Mouse (Mus musculus) midbrain, embryonic 12.5 days (tissue): ENCODE results near the gene Unc80. TPM values are rescaled to one million over a fixed set of nuclear protein-coding genes. Genes with fewer than 3 reads are reported as not detected.

ENCODE experiments used
- ATAC-seq: fragments of 200-750 bp; cut with Nextera tagmentation; 2 replicates; pipeline ENCODE4 v1.8.0; 2017; ENCODE audit warnings: low read depth, moderate TSS enrichment, moderate library complexity; ENCODE audit not compliant: low FRiP score
- H3K27ac ChIP-seq: fragments of 300-500 bp; sonication (generic); replicated peaks from 2 replicates; pipeline ENCODE4 v1.5.1; 2016; ENCODE audit warnings: mild to moderate bottlenecking
- H3K27me3 ChIP-seq: fragments of 300-500 bp; sonication (generic); 2 replicates; pipeline ENCODE4 v1.6.1; 2016; ENCODE audit warnings: mild to moderate bottlenecking
- H3K36me3 ChIP-seq: fragments of 300-500 bp; sonication (generic); 2 replicates; pipeline ENCODE4 v1.6.1; 2016
- H3K4me1 ChIP-seq: fragments of 300-500 bp; sonication (generic); 2 replicates; pipeline ENCODE4 v1.6.1; 2016
- H3K4me2 ChIP-seq: fragments of 300-500 bp; sonication (generic); replicated peaks from 2 replicates; pipeline ENCODE4 v1.6.1; 2016; ENCODE audit warnings: mild to moderate bottlenecking, moderate library complexity
- H3K4me3 ChIP-seq: fragments of 300-500 bp; sonication (generic); 2 replicates; pipeline ENCODE4 v1.5.1; 2016; ENCODE audit warnings: mild to moderate bottlenecking
- H3K9ac ChIP-seq: fragments of 300-500 bp; sonication (generic); replicated peaks from 2 replicates; pipeline ENCODE4 v1.6.1; 2016; ENCODE audit warnings: mild to moderate bottlenecking, moderate library complexity
- H3K9me3 ChIP-seq: fragments of 300-500 bp; sonication (generic); 2 replicates; pipeline ENCODE4 v1.6.1; 2016; ENCODE audit warnings: mild to moderate bottlenecking
- WGBS: fragments of 180-500 bp; shearing (Covaris S2); methylation state at CpG from one replicate; pipeline ENCODE4 v1.1.7; 2016; 5-methylcytosine and 5-hydroxymethylcytosine counted together
- polyA plus RNA-seq: library from polyadenylated mRNA; unstranded; fragments of >200 nt; fragmentation: Nextera tagmentation; extraction: Ambion mirVana; gene quantifications from 2 replicates; pipeline ENCODE4 v1.2.1, GENCODE M21; 2016

The Unc80 gene
- polyA plus RNA-seq, 1 experiment from 2014 or later = 1.1 TPM

- H3K4me1 ChIP-seq = no peaks in the 10 kb centered on the region
- H3K4me2 ChIP-seq = no peak overlapping the region
- no peak overlapping the region for H3K9ac ChIP-seq
- no peak overlapping the region for H3K4me3 ChIP-seq
- no peaks in the 10 kb centered on the region for H3K27me3 ChIP-seq
- H3K27ac ChIP-seq = no peak overlapping the region
- ATAC-seq = no peak
- H3K36me3 ChIP-seq = no peaks in the 10 kb centered on the region
- H3K9me3 ChIP-seq = no peaks in the 10 kb centered on the region
- 91% methylated on average over 3 of the region's 3 CpGs for WGBS
Measured at GRCm38 (mm10) chr1:66482751-66483150, 14.6 kb downstream of the Unc80 start.

GRCm38 (mm10) chr1:66493064-66493463 lies 24.9 kb downstream of the Unc80 start:
- no peaks in the 10 kb centered on the region for H3K9me3 ChIP-seq
- H3K36me3 ChIP-seq = no peaks in the 10 kb centered on the region
- WGBS = 47% methylated on average over 6 of the region's 6 CpGs
- no peak for ATAC-seq
- no peak overlapping the region for H3K4me2 ChIP-seq
- peaks cover 11% of the 10 kb centered on the region for H3K4me1 ChIP-seq
- no peak overlapping the region for H3K27ac ChIP-seq
- H3K9ac ChIP-seq = no peak overlapping the region
- no peak overlapping the region for H3K4me3 ChIP-seq
- peaks cover 3% of the 10 kb centered on the region; the same call in 1 of the 2 replicates for H3K27me3 ChIP-seq

- ATAC-seq = peak; percentile 85
- H3K4me1 ChIP-seq = peaks cover 11% of the 10 kb centered on the region
- H3K9me3 ChIP-seq = no peaks in the 10 kb centered on the region
- no peak overlapping the region for H3K4me3 ChIP-seq
- no peaks in the 10 kb centered on the region for H3K36me3 ChIP-seq
- no peak overlapping the region for H3K9ac ChIP-seq
- H3K4me2 ChIP-seq = no peak overlapping the region
- H3K27ac ChIP-seq = no peak overlapping the region
- peaks cover 3% of the 10 kb centered on the region; the same call in 1 of the 2 replicates for H3K27me3 ChIP-seq
- 32% methylated on average over 3 of the region's 3 CpGs for WGBS
Measured at GRCm38 (mm10) chr1:66495310-66496012, 27.3 kb downstream of the Unc80 start.

- no peaks in the 10 kb centered on the region for H3K9me3 ChIP-seq
- no peak overlapping the region for H3K27ac ChIP-seq
- 93% methylated on average over 3 of the region's 3 CpGs for WGBS
- H3K4me2 ChIP-seq = no peak overlapping the region
- H3K36me3 ChIP-seq = no peaks in the 10 kb centered on the region
- no peaks in the 10 kb centered on the region for H3K4me1 ChIP-seq
- no peak for ATAC-seq
- no peak overlapping the region for H3K4me3 ChIP-seq
- no peaks in the 10 kb centered on the region for H3K27me3 ChIP-seq
- no peak overlapping the region for H3K9ac ChIP-seq
Measured at GRCm38 (mm10) chr1:66550812-66551211, 82.6 kb downstream of the Unc80 start.

- Histone ChIP-seq H3K9me3 (no peaks in the 10 kb centered on the region), H3K36me3 (no peaks in the 10 kb centered on the region), H3K27ac (no peak overlapping the region), H3K9ac (no peak overlapping the region), H3K4me2 (no peak overlapping the region), H3K27me3 (no peaks in the 10 kb centered on the region), H3K4me3 (no peak overlapping the region), H3K4me1 (no peaks in the 10 kb centered on the region)
- ATAC-seq = no peak
- WGBS = 81% methylated on average over 5 of the region's 5 CpGs
Measured at GRCm38 (mm10) chr1:66552396-66552966, 84.3 kb downstream of the Unc80 start.

- Histone ChIP-seq H3K27ac (no peak overlapping the region), H3K4me1 (no peaks in the 10 kb centered on the region), H3K9ac (no peak overlapping the region), H3K4me3 (no peak overlapping the region), H3K9me3 (no peaks in the 10 kb centered on the region), H3K27me3 (no peaks in the 10 kb centered on the region), H3K4me2 (no peak overlapping the region), H3K36me3 (no peaks in the 10 kb centered on the region)
- no peak for ATAC-seq
- WGBS = 91% methylated on average over 1 of the region's 1 CpGs
Measured at GRCm38 (mm10) chr1:66561636-66562270, 93.6 kb downstream of the Unc80 start.

- no peak overlapping the region for H3K27ac ChIP-seq
- no peaks in the 10 kb centered on the region for H3K27me3 ChIP-seq
- no peak overlapping the region for H3K4me2 ChIP-seq
- no peaks in the 10 kb centered on the region for H3K36me3 ChIP-seq
- H3K9me3 ChIP-seq = no peaks in the 10 kb centered on the region
- no peak overlapping the region for H3K9ac ChIP-seq
- ATAC-seq = no peak
- 84% methylated on average over 2 of the region's 2 CpGs for WGBS
- H3K4me1 ChIP-seq = no peaks in the 10 kb centered on the region
- no peak overlapping the region for H3K4me3 ChIP-seq
Measured at GRCm38 (mm10) chr1:66562332-66562731, 94.2 kb downstream of the Unc80 start.

- H3K36me3 ChIP-seq = no peaks in the 10 kb centered on the region
- no peak overlapping the region for H3K4me2 ChIP-seq
- H3K9ac ChIP-seq = no peak overlapping the region
- no peaks in the 10 kb centered on the region for H3K27me3 ChIP-seq
- no peak for ATAC-seq
- no peaks in the 10 kb centered on the region for H3K9me3 ChIP-seq
- no peak overlapping the region for H3K4me3 ChIP-seq
- no peak overlapping the region for H3K27ac ChIP-seq
- no peaks in the 10 kb centered on the region for H3K4me1 ChIP-seq
- WGBS = 76% methylated on average over 13 of the region's 13 CpGs
Measured at GRCm38 (mm10) chr1:66569736-66570135, 101.6 kb downstream of the Unc80 start.

- H3K36me3 ChIP-seq = no peaks in the 10 kb centered on the region
- no peaks in the 10 kb centered on the region for H3K9me3 ChIP-seq
- no peak overlapping the region for H3K4me3 ChIP-seq
- no peak for ATAC-seq
- no peaks in the 10 kb centered on the region for H3K27me3 ChIP-seq
- H3K9ac ChIP-seq = no peak overlapping the region
- no peak overlapping the region for H3K4me2 ChIP-seq
- no peaks in the 10 kb centered on the region for H3K4me1 ChIP-seq
- H3K27ac ChIP-seq = no peak overlapping the region
Measured at GRCm38 (mm10) chr1:66597163-66597788, 129.1 kb downstream of the Unc80 start.

GRCm38 (mm10) chr1:66608304-66608703 lies 140.1 kb downstream of the Unc80 start:
- H3K27me3 ChIP-seq = no peaks in the 10 kb centered on the region
- no peak overlapping the region for H3K9ac ChIP-seq
- H3K4me2 ChIP-seq = no peak overlapping the region
- no peak overlapping the region for H3K4me3 ChIP-seq
- no peaks in the 10 kb centered on the region for H3K36me3 ChIP-seq
- 90% methylated on average over 4 of the region's 4 CpGs for WGBS
- H3K4me1 ChIP-seq = no peaks in the 10 kb centered on the region
- H3K27ac ChIP-seq = no peak overlapping the region
- no peaks in the 10 kb centered on the region for H3K9me3 ChIP-seq
- no peak for ATAC-seq

GRCm38 (mm10) chr1:66617188-66617587 lies 149.0 kb downstream of the Unc80 start:
- no peak overlapping the region for H3K27ac ChIP-seq
- WGBS = 58% methylated on average over 2 of the region's 2 CpGs
- H3K9me3 ChIP-seq = no peaks in the 10 kb centered on the region
- no peaks in the 10 kb centered on the region for H3K27me3 ChIP-seq
- H3K36me3 ChIP-seq = no peaks in the 10 kb centered on the region
- no peak overlapping the region for H3K9ac ChIP-seq
- no peak overlapping the region for H3K4me2 ChIP-seq
- no peak for ATAC-seq
- H3K4me1 ChIP-seq = no peaks in the 10 kb centered on the region
- no peak overlapping the region for H3K4me3 ChIP-seq

GRCm38 (mm10) chr1:66638177-66638576 lies 170.0 kb downstream of the Unc80 start:
- ATAC-seq = no peak

More at GRCm38 (mm10) chr1:66638177-66638576, 170.0 kb downstream of the Unc80 start:
- H3K4me3 ChIP-seq = no peak overlapping the region
- H3K9ac ChIP-seq = no peak overlapping the region
- H3K4me2 ChIP-seq = no peak overlapping the region
- H3K4me1 ChIP-seq = no peaks in the 10 kb centered on the region
- no peaks in the 10 kb centered on the region for H3K27me3 ChIP-seq
- no peaks in the 10 kb centered on the region for H3K36me3 ChIP-seq
- no peak overlapping the region for H3K27ac ChIP-seq
- WGBS = 63% methylated on average over 2 of the region's 2 CpGs
- no peaks in the 10 kb centered on the region for H3K9me3 ChIP-seq
